Comparison of ENCODE assay signal across 25 mouse cellular contexts in the genomic region with DNA sequence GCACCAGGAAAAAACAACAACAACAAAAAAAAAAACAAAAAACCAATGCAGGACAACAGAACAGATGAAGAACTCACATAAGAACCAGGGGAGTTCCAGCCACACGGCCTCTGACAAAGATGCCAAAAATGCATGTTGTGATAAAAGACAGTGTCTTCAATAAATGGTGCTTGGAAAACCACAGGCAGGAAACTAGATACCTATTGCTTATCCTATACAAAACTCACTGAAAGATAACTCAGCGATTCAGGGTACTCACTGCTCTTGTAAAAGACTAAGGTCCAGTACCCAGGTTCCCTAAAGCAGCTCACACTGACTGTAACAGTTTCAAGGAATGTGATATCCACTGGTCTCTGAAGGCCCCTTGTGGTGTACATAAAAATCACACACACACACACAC.
"Had no signal": no experiment of that assay in that cellular context is flagged by ENCODE, and none has a peak within 500 bp of the region (broad histone marks: within the 10 kb centered on the region; RNA-seq: fewer than 3 reads in every experiment).

No protein-coding gene starts in this region.

- H3K27ac ChIP-seq: limb, embryonic 10.5 days; limb, embryonic 12.5 days; limb, embryonic 13.5 days; limb, embryonic 15.5 days; liver, embryonic 12.5 days; liver, embryonic 13.5 days; liver, embryonic 14.5 days; liver, embryonic 15.5 days; lung, embryonic 15.5 days; macrophage; midbrain, embryonic 10.5 days; midbrain, embryonic 12.5 days; midbrain, embryonic 13.5 days; midbrain, embryonic 15.5 days; neural tube, embryonic 12.5 days had no signal

- H3K4me3 ChIP-seq: limb, embryonic 10.5 days; limb, embryonic 12.5 days; limb, embryonic 13.5 days; limb, embryonic 15.5 days; liver, embryonic 12.5 days; liver, embryonic 13.5 days; liver, embryonic 15.5 days; lung, embryonic 15.5 days; megakaryocyte, embryonic 14.5 days; midbrain, embryonic 10.5 days; midbrain, embryonic 12.5 days; midbrain, embryonic 13.5 days; midbrain, embryonic 15.5 days; myocyte; neural tube, embryonic 12.5 days had no signal

- DNase-seq: liver; liver, embryonic 13.5 days; liver, postnatal 0 days; lung, adult 18-20 months; lung, adult 2 months; lung, embryonic 14.5 days; lung, postnatal 14 days; lung, postnatal 36 days; midbrain, embryonic 14.5 days had no signal

- H3K9me3 ChIP-seq: limb, embryonic 10.5 days; limb, embryonic 12.5 days; limb, embryonic 13.5 days; limb, embryonic 15.5 days; liver, embryonic 12.5 days; liver, embryonic 13.5 days; liver, embryonic 15.5 days; lung, embryonic 15.5 days; midbrain, embryonic 10.5 days; midbrain, embryonic 12.5 days; midbrain, embryonic 13.5 days; midbrain, embryonic 15.5 days; neural tube, embryonic 12.5 days had no signal

- H3K36me3 ChIP-seq: limb, embryonic 10.5 days; limb, embryonic 12.5 days; limb, embryonic 13.5 days; limb, embryonic 15.5 days; liver, embryonic 12.5 days; liver, embryonic 13.5 days; liver, embryonic 15.5 days; lung, embryonic 15.5 days; midbrain, embryonic 10.5 days; midbrain, embryonic 12.5 days; midbrain, embryonic 13.5 days; midbrain, embryonic 15.5 days; neural tube, embryonic 12.5 days had no signal

- H3K27me3 ChIP-seq: limb, embryonic 12.5 days; limb, embryonic 13.5 days; limb, embryonic 15.5 days; liver, embryonic 12.5 days; liver, embryonic 13.5 days; liver, embryonic 15.5 days; lung, embryonic 15.5 days; midbrain, embryonic 12.5 days; midbrain, embryonic 13.5 days; midbrain, embryonic 15.5 days; neural tube, embryonic 12.5 days had no signal

- H3K9ac ChIP-seq: limb, embryonic 12.5 days; limb, embryonic 13.5 days; limb, embryonic 15.5 days; liver, embryonic 12.5 days; liver, embryonic 13.5 days; liver, embryonic 14.5 days; liver, embryonic 15.5 days; liver, postnatal 0 days; lung, embryonic 14.5 days; lung, embryonic 15.5 days; midbrain, embryonic 12.5 days; midbrain, embryonic 13.5 days; midbrain, embryonic 15.5 days; neural tube, embryonic 12.5 days had no signal

- H3K4me1 ChIP-seq: limb, embryonic 10.5 days; limb, embryonic 12.5 days; limb, embryonic 13.5 days; liver, embryonic 15.5 days; lung, embryonic 15.5 days; midbrain, embryonic 10.5 days; midbrain, embryonic 12.5 days; midbrain, embryonic 13.5 days; midbrain, embryonic 15.5 days; neural tube, embryonic 12.5 days had no signal
